Mouse (Mus musculus) midbrain, postnatal 0 days (tissue): ENCODE results near the gene Snrnp25. TPM values are rescaled to one million over a fixed set of nuclear protein-coding genes. Genes with fewer than 3 reads are reported as not detected.
"Not testable (repeated sequence)": the region's sequence is repeated elsewhere in the genome, so short reads cannot be mapped to it uniquely, and the experiment has no call there.

Source experiments
- ATAC-seq: fragments of 200-750 bp; cut with Nextera tagmentation; 2 replicates; pipeline ENCODE4 v1.8.0; 2017; ENCODE audit warnings: moderate number of reproducible peaks, mild to moderate bottlenecking, moderate TSS enrichment, moderate library complexity; ENCODE audit not compliant: low FRiP score
- DNase-seq: peaks from one replicate; pipeline ENCODE4 v3.0.0-alpha.2; 2015; ENCODE audit warnings: low spot score
- H3K27ac ChIP-seq: fragments of 300-500 bp; sonication (generic); 2 replicates; pipeline ENCODE4 v1.5.1; 2014; ENCODE audit warnings: low read depth, mild to moderate bottlenecking, low read length, mixed read lengths
- H3K27me3 ChIP-seq: fragments of 300-500 bp; sonication (generic); 2 replicates; pipeline ENCODE4 v1.6.1; 2014; ENCODE audit warnings: low read length, control low read depth, mixed read lengths; ENCODE audit not compliant: insufficient read depth
- H3K36me3 ChIP-seq: fragments of 300-500 bp; sonication (generic); 2 replicates; pipeline ENCODE4 v1.6.1; 2014; ENCODE audit warnings: low read length, control low read depth, mixed read lengths; ENCODE audit not compliant: insufficient read depth
- H3K4me1 ChIP-seq: fragments of 300-500 bp; sonication (generic); 2 replicates; pipeline ENCODE4 v1.6.1; 2014; ENCODE audit warnings: mild to moderate bottlenecking, control low read depth, antibody characterized with exemption, low read length, mixed read lengths; ENCODE audit not compliant: insufficient read depth
- H3K4me2 ChIP-seq: fragments of 300-500 bp; sonication (generic); 2 replicates; pipeline ENCODE4 v1.6.1; 2014; ENCODE audit warnings: low read depth, mild to moderate bottlenecking, low read length, mixed read lengths; ENCODE audit not compliant: poor library complexity, severe bottlenecking
- H3K4me3 ChIP-seq: fragments of 300-500 bp; sonication (generic); 2 replicates; pipeline ENCODE4 v1.5.1; 2014; ENCODE audit warnings: low read depth, mild to moderate bottlenecking, low read length, moderate library complexity
- H3K9ac ChIP-seq: fragments of 300-500 bp; sonication (generic); replicated peaks from 2 replicates; pipeline ENCODE4 v1.6.1; 2014; ENCODE audit warnings: mild to moderate bottlenecking, low read length, moderate library complexity, mixed read lengths; ENCODE audit not compliant: poor library complexity, severe bottlenecking
- H3K9me3 ChIP-seq: fragments of 300-500 bp; sonication (generic); 2 replicates; pipeline ENCODE4 v1.6.1; 2016; ENCODE audit warnings: low read length, control low read depth
- CTCF ChIP-seq: IDR thresholded peaks from 2 replicates; pipeline ENCODE4 v1.5.1; 2016; ENCODE audit warnings: antibody characterized with exemption, mild to moderate bottlenecking
- whole genome bisulfite sequencing: fragments of 180-500 bp; shearing (Covaris S2); extraction: QIAGEN DNeasy Blood & Tissue Kit; methylation state at CpG from one replicate; pipeline ENCODE4 v1.1.7; 2014; 5-methylcytosine and 5-hydroxymethylcytosine counted together
- polyA plus RNA-seq: library from polyadenylated mRNA; unstranded; fragments of >200 nt; fragmentation: Nextera tagmentation; extraction: Ambion mirVana; gene quantifications from 2 replicates; pipeline ENCODE4 v1.2.1, GENCODE M21; 2015
- total RNA-seq: library from RNA; depleted of rRNA; stranded (reverse); fragments of >200 nt; gene quantifications from 2 replicates; pipeline ENCODE4 v1.2.3, GENCODE M21; 2014

The Snrnp25 gene
- total and polyA plus RNA-seq, 2 experiments from 2014 or later = 13.3 to 47.8 TPM

- DNase-seq (no peak), ATAC-seq (no peak)
- H3K27me3 ChIP-seq = no peaks in the 10 kb centered on the region
- no peak overlapping the region for H3K4me3 ChIP-seq
- H3K4me2 ChIP-seq = no peak overlapping the region
- no peaks in the 10 kb centered on the region for H3K36me3 ChIP-seq
- 81% methylated on average over 6 of the region's 6 CpGs for WGBS
- no peak overlapping the region for H3K9ac ChIP-seq
- TF ChIP-seq CTCF = no peak
- no peaks in the 10 kb centered on the region for H3K4me1 ChIP-seq
- no peak overlapping the region for H3K27ac ChIP-seq
- no peaks in the 10 kb centered on the region for H3K9me3 ChIP-seq
Observed at GRCm38 (mm10) chr11:32196727-32197126, 8.5 kb upstream of the Snrnp25 start.

- WGBS = 50% methylated on average over 3 of the region's 3 CpGs
- H3K4me1 ChIP-seq = no peaks in the 10 kb centered on the region
- H3K4me2 ChIP-seq = no peak overlapping the region
- no peak overlapping the region for H3K27ac ChIP-seq
- H3K9me3 ChIP-seq = no peaks in the 10 kb centered on the region
- ATAC-seq (no peak), DNase-seq (no peak)
- no peak for TF ChIP-seq CTCF
- H3K27me3 ChIP-seq = no peaks in the 10 kb centered on the region
- no peak overlapping the region for H3K9ac ChIP-seq
- H3K36me3 ChIP-seq = no peaks in the 10 kb centered on the region
- H3K4me3 ChIP-seq = no peak overlapping the region
Observed at GRCm38 (mm10) chr11:32197766-32198165, 7.4 kb upstream of the Snrnp25 start.

- no peaks in the 10 kb centered on the region for H3K27me3 ChIP-seq
- DNase-seq = no peak
- 76% methylated on average over 13 of the region's 14 CpGs for WGBS
- no peak for TF ChIP-seq CTCF
- no peak overlapping the region for H3K4me3 ChIP-seq
- H3K4me2 ChIP-seq = no peak overlapping the region
- no peaks in the 10 kb centered on the region for H3K36me3 ChIP-seq
- H3K4me1 ChIP-seq = no peaks in the 10 kb centered on the region
- H3K9ac ChIP-seq = no peak overlapping the region
- no peak overlapping the region for H3K27ac ChIP-seq
- H3K9me3 ChIP-seq = no peaks in the 10 kb centered on the region
- no peak for ATAC-seq
Observed at GRCm38 (mm10) chr11:32198256-32198955, 6.8 kb upstream of the Snrnp25 start.

GRCm38 (mm10) chr11:32199230-32199629, 6.0 kb upstream of the Snrnp25 start:
- no peaks in the 10 kb centered on the region for H3K27me3 ChIP-seq
- DNase-seq (no peak), ATAC-seq (no peak)
- H3K36me3 ChIP-seq = no peaks in the 10 kb centered on the region
- 46% methylated on average over 6 of the region's 6 CpGs for WGBS
- no peaks in the 10 kb centered on the region for H3K9me3 ChIP-seq
- TF ChIP-seq CTCF = no peak
- H3K27ac ChIP-seq = no peak overlapping the region
- no peak overlapping the region for H3K9ac ChIP-seq
- H3K4me2 ChIP-seq = no peak overlapping the region
- H3K4me1 ChIP-seq = no peaks in the 10 kb centered on the region
- no peak overlapping the region for H3K4me3 ChIP-seq

GRCm38 (mm10) chr11:32200075-32200601, 5.1 kb upstream of the Snrnp25 start, which contains the start of gene Il9r:
Il9r (minus strand) TSS chr11:32200279.
- Histone ChIP-seq H3K4me1 (no peaks in the 10 kb centered on the region; the same call in 1 of the 2 replicates), H3K27ac (no peak within 1 kb of the TSS), H3K9me3 (no peaks in the 10 kb centered on the region), H3K27me3 (no peaks in the 10 kb centered on the region), H3K36me3 (no peaks in the 10 kb centered on the region), H3K4me3 (no peak within 1 kb of the TSS), H3K4me2 (no peak within 1 kb of the TSS), H3K9ac (no peak within 1 kb of the TSS)
- no peak for ATAC-seq
- 74% methylated on average over 10 of the region's 10 CpGs for WGBS
- TF ChIP-seq CTCF = 0 out of 2 replicates have a peak, but pooled peaks have one; percentile 8
- DNase-seq = no peak

GRCm38 (mm10) chr11:32200992-32201391, 4.2 kb upstream of the Snrnp25 start:
- WGBS = 76% methylated on average over 1 of the region's 1 CpGs
- not testable (repeated sequence) for H3K4me3 ChIP-seq, DNase-seq, H3K9me3 ChIP-seq, ATAC-seq, H3K4me1 ChIP-seq, H3K27me3 ChIP-seq, H3K9ac ChIP-seq, H3K4me2 ChIP-seq, H3K27ac ChIP-seq, H3K36me3 ChIP-seq
